Mouse (Mus musculus): Measurements from ENCODE around the gene Rad18. TPM values are rescaled to one million over a fixed set of nuclear protein-coding genes. Genes with fewer than 3 reads are reported as not detected.

Gene Rad18
- polyA plus RNA-seq (2011; ENCODE audit: insufficient read length, low read depth, missing spikeins) = 26.4 and 32.9 TPM in 2 replicates

- Histone ChIP-seq H3K4me3 (ENCODE audit: insufficient read depth, low read length) (peak within 1 kb of the TSS; percentile 83), H3K4me1 (ENCODE audit: control insufficient read depth, insufficient read depth, low read length) (no peaks in the 10 kb centered on the region), H3K27ac (ENCODE audit: insufficient read depth, low read length) (peak within 1 kb of the TSS; percentile 63; the same call in 1 of the 2 replicates)
- TF ChIP-seq POLR2A (IDR thresholded peaks at IDR 0.05; ENCODE audit: low read depth, low read length) (peak; percentile 79), CTCF (IDR thresholded peaks at IDR 0.05; ENCODE audit: borderline replicate concordance, insufficient read depth, low read length) (no peak)
These were observed at the start of gene Rad18 for GRCm38 (mm10) chr6:112696056-112696950. Gene Rad18, minus strand, starts transcription at chr6:112696686.

DNA sequence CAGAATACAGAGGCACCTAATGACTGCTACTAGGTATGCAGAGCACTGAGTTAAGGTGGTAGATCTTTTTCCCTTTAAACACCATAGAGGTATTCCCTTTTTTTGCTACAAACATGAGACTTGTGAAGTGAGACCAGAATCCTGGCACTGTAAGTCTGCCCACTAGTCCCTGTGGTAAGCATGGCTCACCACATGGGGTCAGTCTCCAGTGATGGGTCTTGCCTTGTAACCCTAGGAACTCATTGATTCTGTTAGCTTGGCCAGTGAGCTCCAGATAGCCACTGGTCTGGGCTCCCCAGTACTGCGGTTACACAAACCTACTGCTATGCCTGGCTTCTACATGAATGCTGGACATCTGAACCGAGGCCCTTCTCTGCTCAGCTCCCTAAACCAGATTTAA lies 45.8 kb upstream of the Rad18 start:
- peak; percentile 25; the same call in 1 of the 2 replicates for TF ChIP-seq CTCF (IDR thresholded peaks at IDR 0.05; ENCODE audit: borderline replicate concordance, insufficient read depth, low read length)
- no peak for TF ChIP-seq POLR2A (IDR thresholded peaks at IDR 0.05; ENCODE audit: low read depth, low read length)
- H3K4me1 ChIP-seq (ENCODE audit: control insufficient read depth, insufficient read depth, low read length) = no peaks in the 10 kb centered on the region
- no peak overlapping the region for H3K27ac ChIP-seq (ENCODE audit: insufficient read depth, low read length)
- H3K4me3 ChIP-seq (ENCODE audit: insufficient read depth, low read length) = no peak overlapping the region

DNA sequence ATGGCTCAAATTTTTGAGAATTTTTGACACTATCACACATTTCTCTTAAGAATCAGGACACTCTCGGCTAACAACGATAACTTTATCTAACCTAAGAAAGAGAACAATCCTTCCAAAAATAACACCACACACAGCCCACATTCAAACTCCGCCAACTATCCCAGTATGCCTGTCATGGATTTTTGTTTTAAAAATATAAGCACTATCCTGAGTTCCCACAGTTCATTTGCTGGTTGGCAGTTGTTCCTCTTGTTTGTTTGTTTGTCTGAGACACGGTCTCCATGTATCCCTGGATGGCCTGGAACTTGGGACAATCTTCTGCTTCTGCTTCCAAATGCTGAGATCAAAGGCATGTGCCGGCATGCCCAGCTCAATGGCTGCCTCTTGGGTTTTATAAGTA lies 45.3 kb upstream of the Rad18 start:
- TF ChIP-seq POLR2A (IDR thresholded peaks at IDR 0.05; ENCODE audit: low read depth, low read length) (no peak), CTCF (IDR thresholded peaks at IDR 0.05; ENCODE audit: borderline replicate concordance, insufficient read depth, low read length) (no peak)
- Histone ChIP-seq H3K27ac (ENCODE audit: insufficient read depth, low read length) (no peak overlapping the region), H3K4me3 (ENCODE audit: insufficient read depth, low read length) (no peak overlapping the region), H3K4me1 (ENCODE audit: control insufficient read depth, insufficient read depth, low read length) (no peaks in the 10 kb centered on the region)

GRCm38 (mm10) chr6:112739635-112740034 lies 43.1 kb upstream of the Rad18 start:
- Histone ChIP-seq H3K27ac (ENCODE audit: insufficient read depth, low read length) (no peak overlapping the region), H3K4me3 (ENCODE audit: insufficient read depth, low read length) (no peak overlapping the region), H3K4me1 (ENCODE audit: control insufficient read depth, insufficient read depth, low read length) (no peaks in the 10 kb centered on the region)
- TF ChIP-seq CTCF (IDR thresholded peaks at IDR 0.05; ENCODE audit: borderline replicate concordance, insufficient read depth, low read length) = no peak
- TF ChIP-seq POLR2A (IDR thresholded peaks at IDR 0.05; ENCODE audit: low read depth, low read length) = no peak

GRCm38 (mm10) chr6:112738924-112739323 lies 42.4 kb upstream of the Rad18 start:
- H3K4me3 ChIP-seq (ENCODE audit: insufficient read depth, low read length) = no peak overlapping the region
- no peak for TF ChIP-seq CTCF (IDR thresholded peaks at IDR 0.05; ENCODE audit: borderline replicate concordance, insufficient read depth, low read length)
- no peak for TF ChIP-seq POLR2A (IDR thresholded peaks at IDR 0.05; ENCODE audit: low read depth, low read length)
- H3K27ac ChIP-seq (ENCODE audit: insufficient read depth, low read length) = no peak overlapping the region

DNA sequence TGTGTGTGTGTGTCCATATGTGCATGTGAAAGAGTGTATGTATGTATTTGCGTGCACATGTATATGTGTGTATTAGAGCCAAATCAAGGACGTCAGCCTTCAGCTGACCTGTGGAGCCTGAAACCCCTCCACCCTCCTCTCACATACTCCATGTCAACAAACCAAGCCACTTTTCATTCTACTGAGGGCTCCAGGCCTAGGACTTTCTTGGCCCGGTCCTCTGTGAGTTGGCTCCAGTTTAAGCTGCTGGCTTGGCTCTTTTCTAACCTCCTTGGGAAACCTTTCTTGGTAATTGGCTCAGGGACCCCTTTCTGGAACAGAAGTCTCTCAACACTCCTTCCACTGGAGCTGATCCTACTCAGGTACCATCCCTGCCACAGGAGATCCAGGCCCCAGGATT lies 40.0 kb upstream of the Rad18 start:
- H3K4me3 ChIP-seq (ENCODE audit: insufficient read depth, low read length) = no peak overlapping the region

More at GRCm38 (mm10) chr6:112738924-112739323, 42.4 kb upstream of the Rad18 start:
- H3K4me1 ChIP-seq (ENCODE audit: control insufficient read depth, insufficient read depth, low read length) = no peaks in the 10 kb centered on the region

DNA sequence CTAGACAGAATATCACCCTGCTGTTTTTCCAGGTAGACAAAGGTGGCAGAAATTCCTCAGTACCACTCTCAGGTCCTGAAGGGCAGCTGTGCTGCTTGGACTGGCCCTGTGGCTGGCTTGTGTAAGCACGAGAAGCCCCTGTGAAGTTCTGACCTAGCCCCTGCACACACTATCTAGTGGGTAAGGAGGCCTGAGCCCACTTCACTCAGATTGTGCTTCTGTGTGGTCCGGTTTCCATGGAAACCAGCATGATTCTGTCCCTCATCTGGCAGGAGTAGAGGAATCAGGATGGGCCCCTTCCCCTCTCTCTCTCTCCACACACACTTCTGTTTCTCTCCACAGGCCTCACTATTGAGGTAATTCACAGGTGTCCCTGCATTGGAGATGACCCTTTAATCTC lies 38.6 kb upstream of the Rad18 start:
- TF ChIP-seq POLR2A (IDR thresholded peaks at IDR 0.05; ENCODE audit: low read depth, low read length) (no peak), CTCF (IDR thresholded peaks at IDR 0.05; ENCODE audit: borderline replicate concordance, insufficient read depth, low read length) (no peak)
- no peaks in the 10 kb centered on the region for H3K4me1 ChIP-seq (ENCODE audit: control insufficient read depth, insufficient read depth, low read length)
- no peak overlapping the region for H3K27ac ChIP-seq (ENCODE audit: insufficient read depth, low read length)
- H3K4me3 ChIP-seq (ENCODE audit: insufficient read depth, low read length) = no peak overlapping the region

More for the DNA sequence above, 40.0 kb upstream of the Rad18 start:
- Histone ChIP-seq H3K4me1 (ENCODE audit: control insufficient read depth, insufficient read depth, low read length) (no peaks in the 10 kb centered on the region), H3K27ac (ENCODE audit: insufficient read depth, low read length) (no peak overlapping the region)
- TF ChIP-seq POLR2A (IDR thresholded peaks at IDR 0.05; ENCODE audit: low read depth, low read length) (no peak), CTCF (IDR thresholded peaks at IDR 0.05; ENCODE audit: borderline replicate concordance, insufficient read depth, low read length) (no peak)

DNA sequence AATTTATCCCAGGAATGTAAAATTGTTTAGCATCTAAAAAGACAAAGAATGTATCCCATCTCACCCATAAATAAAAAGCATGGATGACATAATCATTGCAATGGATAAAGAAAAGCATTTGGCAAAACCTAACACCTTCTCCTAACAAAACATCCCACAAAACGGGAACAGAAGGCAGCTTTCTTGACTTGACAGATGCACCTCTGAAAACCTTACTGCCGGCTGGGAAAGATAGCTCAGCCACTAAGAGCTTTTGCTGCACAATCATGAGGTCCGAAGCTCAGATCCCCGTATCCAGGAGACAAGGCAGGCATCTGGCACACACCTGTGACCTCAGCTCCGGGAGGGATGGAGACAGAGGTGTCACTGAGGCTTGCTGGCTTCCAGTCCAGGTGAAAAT lies 37.5 kb upstream of the Rad18 start:
- Histone ChIP-seq H3K27ac (ENCODE audit: insufficient read depth, low read length) (no peak overlapping the region), H3K4me3 (ENCODE audit: insufficient read depth, low read length) (no peak overlapping the region), H3K4me1 (ENCODE audit: control insufficient read depth, insufficient read depth, low read length) (no peaks in the 10 kb centered on the region)
- no peak for TF ChIP-seq CTCF (IDR thresholded peaks at IDR 0.05; ENCODE audit: borderline replicate concordance, insufficient read depth, low read length)

- no peak for TF ChIP-seq CTCF (IDR thresholded peaks at IDR 0.05; ENCODE audit: borderline replicate concordance, insufficient read depth, low read length)
- TF ChIP-seq POLR2A (IDR thresholded peaks at IDR 0.05; ENCODE audit: low read depth, low read length) = no peak
- no peak overlapping the region for H3K4me3 ChIP-seq (ENCODE audit: insufficient read depth, low read length)
- no peaks in the 10 kb centered on the region for H3K4me1 ChIP-seq (ENCODE audit: control insufficient read depth, insufficient read depth, low read length)
- H3K27ac ChIP-seq (ENCODE audit: insufficient read depth, low read length) = no peak overlapping the region
These were observed 35.9 kb upstream of the Rad18 start for GRCm38 (mm10) chr6:112732434-112732833.

DNA sequence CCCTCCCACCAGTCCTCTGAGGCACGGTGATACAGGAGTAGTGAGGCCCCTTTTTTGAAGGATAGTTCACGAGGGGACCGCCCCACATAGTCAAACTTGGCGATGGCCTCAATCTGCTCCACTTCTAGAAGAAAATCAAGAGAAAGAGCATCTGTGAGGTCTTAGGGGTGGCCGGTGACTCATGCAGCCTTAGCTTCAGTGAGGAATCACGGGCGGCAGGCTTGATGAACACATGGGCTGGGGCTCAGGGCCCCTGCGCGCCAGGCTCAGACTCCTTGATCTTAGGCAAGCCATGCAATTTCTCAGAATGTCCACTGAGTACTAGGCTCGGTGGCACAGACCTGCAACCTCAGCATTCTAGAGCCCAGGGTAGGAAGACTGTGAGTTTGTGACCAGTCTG lies 34.9 kb upstream of the Rad18 start:
- no peak for TF ChIP-seq CTCF (IDR thresholded peaks at IDR 0.05; ENCODE audit: borderline replicate concordance, insufficient read depth, low read length)
- TF ChIP-seq POLR2A (IDR thresholded peaks at IDR 0.05; ENCODE audit: low read depth, low read length) = no peak
- Histone ChIP-seq H3K4me3 (ENCODE audit: insufficient read depth, low read length) (no peak overlapping the region), H3K4me1 (ENCODE audit: control insufficient read depth, insufficient read depth, low read length) (no peaks in the 10 kb centered on the region), H3K27ac (ENCODE audit: insufficient read depth, low read length) (no peak overlapping the region)

Data from embryonic fibroblast, embryonic 13.5 days (primary cell).